Mouse (Mus musculus) kidney, adult 2 months (tissue): Measurements from ENCODE around the gene Gper1.

Experiments used
- CTCF ChIP-seq: fragments of 200-500 bp; conservative IDR thresholded peaks from 2 replicates; pipeline ENCODE4 v1.5.1; 2011; ENCODE audit warnings: low read depth, mild to moderate bottlenecking, control low read depth, low read length, moderate library complexity, mixed read lengths; ENCODE audit not compliant: insufficient read depth, insufficient read length
- POLR2A ChIP-seq: fragments of 200-500 bp; IDR thresholded peaks from one replicate; pipeline ENCODE4 v1.6.1; 2011; ENCODE audit warnings: low read depth, low read length, control low read depth

DNA sequence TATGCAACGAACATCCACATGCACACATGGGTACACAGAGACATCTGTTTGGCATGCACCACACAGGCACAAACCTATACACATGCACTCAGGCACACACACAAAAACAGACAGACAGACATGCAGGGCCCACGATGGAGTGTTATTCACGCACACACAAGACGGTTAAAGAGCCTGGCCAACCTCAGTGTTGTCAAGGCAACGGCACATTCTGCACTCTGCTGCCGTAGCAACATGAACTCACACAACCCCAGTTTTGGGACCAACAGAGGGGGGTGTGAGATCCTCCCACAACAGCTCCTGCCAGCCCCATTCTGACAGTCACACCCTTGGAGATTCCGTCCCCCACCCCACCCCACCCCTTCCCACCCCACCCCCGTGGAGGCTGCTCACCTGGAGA is 12.0 kb downstream of the Gper1 start:
- no peak for TF ChIP-seq CTCF
- no peak for TF ChIP-seq POLR2A
